Mouse (Mus musculus) megakaryocyte progenitor cell, adult 5-6 weeks (primary cell): ENCODE measurements around the gene Col25a1. TPM values are rescaled to one million over a fixed set of nuclear protein-coding genes. Genes with fewer than 3 reads are reported as not detected.

Experiments
- ATAC-seq: replicated peaks from 2 replicates; pipeline ENCODE4 v1.8.0; 2016; ENCODE audit warnings: mild to moderate bottlenecking, moderate TSS enrichment, inconsistent platforms; ENCODE audit not compliant: poor library complexity
- total RNA-seq, 2 experiments: library from RNA; stranded (forward) in 1 of 2; stranded (reverse) in 1 of 2; fragments of 157-497, 149-512 nt in 1 of 2; fragments of 200-1000 nt in 1 of 2; gene quantifications; 2 replicates each; pipeline versions ENCODE4 v1.2.3 to v1.2.4; 2015 to 2017

Col25a1 gene
- total RNA-seq, 2 experiments from 2014 or later: 0.10 TPM; not detected in 1

- no peak for ATAC-seq
These were observed 308.5 kb downstream of the Col25a1 start for GRCm38 (mm10) chr3:130439767-130440166.

GRCm38 (mm10) chr3:130440689-130441088, 309.4 kb downstream of the Col25a1 start:
- ATAC-seq: no peak

DNA sequence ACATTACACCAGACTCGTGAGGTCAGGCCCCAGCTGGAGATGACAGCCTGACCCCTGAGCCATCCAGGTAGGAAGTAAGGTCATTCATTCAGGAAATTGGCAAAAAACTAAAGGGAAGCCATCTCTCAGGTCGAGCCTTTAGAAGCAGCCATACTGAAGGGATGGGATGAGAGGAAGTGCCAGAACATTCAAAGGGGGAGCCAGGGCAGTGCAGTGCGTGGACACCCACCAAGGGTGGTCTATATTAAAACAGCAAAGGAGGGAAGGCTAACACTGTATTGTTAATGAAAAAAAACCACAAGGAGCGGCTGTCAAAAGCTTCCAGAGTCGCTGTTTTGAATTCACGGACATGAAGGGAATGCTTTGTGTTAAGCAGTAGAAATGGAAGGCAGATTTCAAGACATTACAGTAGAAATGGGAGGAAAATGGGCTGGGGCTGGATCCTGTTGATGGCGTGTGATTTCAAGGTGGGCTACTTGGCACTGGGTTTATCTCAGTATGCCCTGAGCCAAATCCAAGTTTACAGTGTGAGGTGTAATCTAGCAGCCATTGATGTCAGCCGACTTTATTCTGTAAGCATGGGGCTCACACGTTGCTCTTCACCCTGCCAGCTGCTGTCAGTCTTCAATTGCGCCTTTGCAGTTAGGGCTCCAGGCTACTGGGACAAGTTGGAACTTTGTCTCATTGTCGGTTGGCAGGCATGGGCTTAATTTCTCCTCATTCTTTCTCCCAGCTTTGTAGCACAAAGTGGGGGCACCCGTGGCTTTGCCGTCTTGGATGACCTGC, 312.7 kb downstream of the Col25a1 start:
- no peak for ATAC-seq

DNA sequence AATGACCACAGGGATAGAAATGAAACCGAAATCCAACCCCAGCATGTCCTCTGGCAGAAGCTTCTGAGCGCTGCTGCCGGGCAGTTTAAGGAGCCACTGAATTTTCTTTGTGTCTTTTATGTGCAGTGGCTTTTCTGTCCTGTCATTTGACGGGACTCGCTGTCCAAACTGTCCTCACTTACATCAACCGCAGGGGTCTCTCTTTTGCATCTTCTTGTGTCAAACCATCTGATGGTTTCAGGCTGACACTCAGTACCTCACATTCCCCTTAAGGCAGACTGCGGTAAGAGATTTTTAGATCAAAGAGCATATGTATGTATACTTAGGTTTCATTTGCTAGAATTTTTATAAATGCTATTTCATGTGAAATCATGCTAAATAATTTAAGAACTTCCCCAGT, 318.6 kb downstream of the Col25a1 start:
- ATAC-seq: no peak

- ATAC-seq: no peak
These were observed 334.1 kb downstream of the Col25a1 start for GRCm38 (mm10) chr3:130465371-130465770.

DNA sequence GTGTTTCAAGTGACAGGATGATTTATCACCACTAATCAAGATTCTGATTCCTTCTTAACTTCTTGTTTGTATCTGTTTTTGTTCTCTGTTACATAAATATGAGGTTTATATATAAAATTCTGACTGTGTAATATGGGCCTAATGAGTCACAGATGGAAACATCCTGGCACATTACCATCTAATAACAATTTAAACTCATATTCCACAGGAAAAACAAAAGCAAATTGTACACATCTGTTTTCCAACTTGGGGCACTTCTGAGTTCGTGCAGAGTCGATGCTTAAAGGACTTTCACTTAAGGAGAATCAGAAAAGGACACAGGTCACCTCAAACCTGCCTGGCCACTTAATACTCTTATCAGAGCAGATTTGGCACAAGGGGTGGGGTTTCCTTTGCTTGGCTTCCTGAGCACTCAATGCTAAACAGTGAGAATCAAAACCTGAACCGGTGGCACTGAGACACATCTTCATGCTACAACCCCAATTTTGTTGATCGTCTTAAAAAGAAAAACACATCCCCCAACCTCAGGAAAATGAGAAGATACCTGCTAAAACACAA, 342.0 kb downstream of the Col25a1 start:
- ATAC-seq: no peak

DNA sequence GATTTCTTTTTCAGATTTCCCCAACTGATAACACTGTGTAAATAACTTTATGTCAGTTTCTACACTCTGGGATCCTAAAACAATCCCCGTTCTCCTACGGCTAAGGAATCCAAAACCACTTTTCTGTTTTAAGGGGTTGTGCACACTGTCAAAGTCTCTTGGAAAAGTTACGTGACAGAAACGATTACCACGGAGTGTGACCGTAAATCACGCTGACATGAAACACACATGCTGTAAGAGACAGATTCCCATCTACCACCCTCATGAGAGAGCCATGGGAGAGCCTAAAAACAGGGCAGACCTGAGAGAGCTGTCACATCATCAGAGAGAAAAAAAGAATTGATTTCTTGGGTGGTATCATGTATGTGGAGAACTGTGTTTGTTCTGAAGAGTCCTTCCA, 342.7 kb downstream of the Col25a1 start:
- no peak for ATAC-seq

DNA sequence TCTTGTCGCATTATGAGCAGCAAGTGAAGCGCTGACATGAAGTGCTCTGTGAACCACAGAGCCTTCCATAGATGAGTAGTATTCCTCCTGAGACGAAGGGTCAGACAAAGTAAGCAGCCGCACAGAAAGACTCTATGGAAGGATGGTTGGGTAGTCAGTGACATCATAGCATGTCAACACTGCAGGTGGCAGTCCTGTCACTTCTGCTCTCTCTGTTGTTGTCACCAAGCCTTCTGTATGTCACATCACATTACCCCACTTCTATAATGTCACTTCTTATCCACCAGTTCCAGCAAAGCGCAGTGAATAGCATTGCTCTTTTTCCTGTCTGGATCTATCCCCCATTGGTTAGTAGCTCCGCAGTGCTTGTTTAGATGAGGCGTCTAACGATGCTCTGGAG, 351.2 kb downstream of the Col25a1 start:
- no peak for ATAC-seq

DNA sequence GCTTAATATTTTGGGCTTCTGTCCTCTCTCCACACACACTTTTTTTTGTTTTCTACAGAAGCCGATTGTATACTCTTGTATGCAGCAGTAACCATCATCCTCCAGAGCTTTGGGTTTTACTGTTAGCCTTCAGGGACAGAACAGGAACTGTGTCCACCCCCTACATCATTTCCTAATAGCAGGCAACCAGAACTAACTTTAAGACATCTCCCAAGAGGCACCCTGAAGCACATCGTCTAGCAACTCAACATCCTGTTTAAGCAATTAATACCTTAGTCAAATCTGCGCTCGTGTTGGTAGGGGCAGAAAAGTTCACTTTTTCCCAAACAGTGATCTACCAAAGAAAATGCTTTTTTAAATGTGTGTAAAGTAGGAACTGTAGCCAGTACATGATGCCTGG, 357.5 kb downstream of the Col25a1 start:
- peak; percentile 55 for ATAC-seq

GRCm38 (mm10) chr3:130494192-130494591, 362.9 kb downstream of the Col25a1 start:
- no peak for ATAC-seq

DNA sequence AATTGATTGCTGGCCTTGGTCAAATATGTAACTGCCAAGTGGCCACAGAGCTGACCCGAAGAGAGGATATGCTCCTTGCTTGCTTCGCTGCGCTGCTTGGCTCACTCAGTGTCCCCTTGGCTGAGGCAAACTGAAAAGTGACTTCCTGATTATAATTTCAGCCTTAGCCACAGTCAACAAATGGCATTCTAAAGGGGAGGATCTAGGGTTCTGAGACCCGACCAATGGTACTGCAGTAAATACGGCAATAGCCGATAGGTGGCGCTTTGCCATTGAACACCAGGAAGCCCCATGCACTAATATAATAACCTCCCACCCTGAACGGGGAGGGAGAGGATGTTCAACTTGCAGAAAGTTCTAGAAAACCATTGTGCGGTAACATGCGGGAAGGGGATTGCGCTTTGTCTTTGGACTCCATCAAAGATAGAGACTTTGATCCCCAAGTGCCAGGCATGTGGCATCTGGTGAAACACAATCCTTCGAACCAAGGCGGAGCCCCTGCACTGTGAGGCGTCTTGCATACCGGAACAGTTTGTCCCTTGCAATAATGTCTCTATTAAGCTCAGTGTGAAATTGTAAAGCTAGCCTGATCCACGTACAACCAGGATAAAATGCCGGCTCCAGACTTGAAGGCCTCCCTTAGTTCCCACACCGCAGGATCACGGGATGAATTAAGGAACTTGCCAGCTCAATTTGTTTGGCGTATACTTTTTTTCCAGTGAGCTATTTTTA, 363.5 kb downstream of the Col25a1 start:
- ATAC-seq: peak; percentile 81

GRCm38 (mm10) chr3:130497036-130497435, 365.7 kb downstream of the Col25a1 start:
- no peak for ATAC-seq

DNA sequence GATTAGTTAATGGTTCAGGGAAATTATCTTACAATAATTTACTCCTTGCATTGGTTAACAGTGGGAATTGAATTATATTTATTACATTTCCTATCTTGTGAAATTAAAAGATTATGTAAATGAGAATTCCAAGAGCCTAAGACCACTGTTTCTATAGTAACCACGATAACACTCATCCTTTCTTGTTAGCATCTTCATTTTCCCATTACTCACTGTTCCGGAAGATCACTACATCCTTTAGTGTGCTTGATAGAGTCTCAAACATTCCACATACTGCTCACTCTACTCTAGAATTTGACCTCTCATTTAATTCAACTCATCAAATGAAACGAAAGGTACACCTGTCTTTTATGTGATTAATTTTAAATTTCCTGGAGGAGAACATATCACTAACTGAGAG, 370.4 kb downstream of the Col25a1 start:
- no peak for ATAC-seq

DNA sequence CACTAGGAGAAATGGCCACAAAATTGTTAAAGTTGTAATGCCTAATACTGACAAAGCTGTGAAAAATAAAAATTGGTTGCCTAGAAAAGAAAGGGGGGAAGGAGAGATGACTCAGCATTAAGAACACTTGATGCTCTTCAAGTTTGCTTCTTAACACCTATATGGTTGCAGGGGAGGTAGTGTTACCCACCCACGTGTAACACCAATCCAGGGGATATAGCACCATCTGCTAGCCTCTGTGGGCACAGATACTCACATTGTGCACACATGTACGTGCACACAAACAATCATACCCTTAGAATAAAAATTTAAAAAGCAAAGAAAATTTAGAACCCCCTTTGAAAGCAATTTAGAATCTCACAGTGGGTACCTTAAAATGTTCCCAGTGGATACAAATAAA, 377.0 kb downstream of the Col25a1 start:
- ATAC-seq: no peak

- ATAC-seq: no peak
These were observed 387.2 kb downstream of the Col25a1 start for GRCm38 (mm10) chr3:130518457-130518879.

- no peak for ATAC-seq
These were observed 390.7 kb downstream of the Col25a1 start for GRCm38 (mm10) chr3:130521834-130522476.

DNA sequence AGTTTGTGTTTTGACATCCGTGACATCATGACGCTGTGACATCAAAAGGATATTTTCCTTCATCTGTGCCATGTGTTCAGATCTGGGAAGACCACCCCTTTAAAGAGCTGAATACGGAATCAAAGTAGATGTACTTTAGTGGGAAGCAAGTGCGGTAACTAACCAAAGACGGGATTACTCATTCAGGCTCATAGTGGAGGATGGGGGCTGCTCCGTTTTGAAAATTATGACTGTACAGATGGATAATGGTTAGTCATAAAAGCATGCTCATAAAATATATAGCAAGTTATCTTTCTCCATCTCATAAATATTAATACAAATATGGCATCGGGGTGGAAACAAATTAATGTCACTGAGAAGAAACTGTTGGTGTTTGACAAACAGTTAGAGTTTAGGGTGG, 391.7 kb downstream of the Col25a1 start:
- ATAC-seq: no peak

GRCm38 (mm10) chr3:130524367-130525137, 393.3 kb downstream of the Col25a1 start:
- ATAC-seq: no peak

DNA sequence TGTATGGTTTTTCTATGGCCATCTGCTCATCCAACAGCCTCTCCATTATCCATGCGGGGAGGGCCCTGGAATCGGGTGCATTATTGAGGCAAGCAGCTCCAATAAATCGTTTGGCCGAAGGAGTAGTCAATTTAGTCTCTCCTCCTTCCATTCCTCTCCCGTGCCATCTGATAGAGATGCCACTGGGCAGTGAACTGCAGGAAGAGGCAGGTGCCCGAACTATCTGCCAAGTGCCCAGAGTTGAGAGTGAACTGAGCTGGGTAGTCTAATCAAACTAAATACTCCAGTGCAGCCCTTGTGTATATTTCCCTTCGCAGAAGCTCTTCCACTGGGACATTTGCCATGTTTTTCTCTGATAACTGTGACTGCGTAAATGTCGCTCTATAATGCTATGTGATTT, 403.7 kb downstream of the Col25a1 start:
- ATAC-seq: no peak

DNA sequence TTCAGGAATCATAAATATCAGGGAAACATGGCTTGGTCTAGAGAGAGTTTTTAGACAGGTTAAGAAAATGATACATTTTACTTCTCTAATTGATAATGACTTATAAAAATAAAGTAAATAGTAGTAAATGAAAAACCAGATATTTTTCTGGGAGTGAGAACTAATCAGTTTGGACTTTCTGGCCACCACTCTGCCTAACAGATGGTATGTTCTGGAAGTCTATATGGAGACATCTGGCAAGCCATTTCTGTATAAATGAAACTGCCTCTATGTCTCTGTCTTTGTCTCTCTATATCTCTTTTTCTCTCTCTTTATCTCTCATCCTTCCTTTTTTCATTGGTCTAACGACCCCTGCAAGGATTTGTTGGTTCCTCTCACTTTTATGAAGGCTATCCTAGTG, 410.2 kb downstream of the Col25a1 start:
- ATAC-seq: no peak

GRCm38 (mm10) chr3:130545995-130546394, 414.7 kb downstream of the Col25a1 start:
- ATAC-seq: no peak
